11 mouse cellular contexts compared by ENCODE assay signal in genomic region chr4:55033452-55033851, GRCm38 (mm10).
"Had no signal": no experiment of that assay in that cellular context is flagged by ENCODE, and none has a peak within 500 bp of the region (broad histone marks: within the 10 kb centered on the region; RNA-seq: fewer than 3 reads in every experiment).

No protein-coding gene starts in this region.

- H3K4me2 ChIP-seq: kidney, embryonic 15.5 days; limb, embryonic 15.5 days; midbrain, embryonic 12.5 days had no signal

- H3K27me3 ChIP-seq: kidney, embryonic 15.5 days; limb, embryonic 15.5 days; midbrain, embryonic 12.5 days had no signal

- DNase-seq: kidney, adult 2 months; kidney, postnatal 14 days; layer of hippocampus, postnatal 36 days; lung, adult 2 months; thymus, postnatal 4 days had no signal

- H3K27ac ChIP-seq: kidney, embryonic 15.5 days; limb, embryonic 15.5 days; liver, embryonic 14.5 days; midbrain, embryonic 12.5 days; stomach, postnatal 0 days had no signal

- H3K9ac ChIP-seq: kidney, embryonic 15.5 days; limb, embryonic 15.5 days; liver, embryonic 14.5 days; midbrain, embryonic 12.5 days had no signal

- H3K4me3 ChIP-seq: kidney, embryonic 15.5 days; limb, embryonic 15.5 days; midbrain, embryonic 12.5 days had no signal

- H3K9me3 ChIP-seq: kidney, embryonic 15.5 days; limb, embryonic 15.5 days; midbrain, embryonic 12.5 days had no signal

- ATAC-seq: intestine, embryonic 16.5 days had no signal
